Mouse (Mus musculus): ENCODE data around the gene Pira2. TPM values are rescaled to one million over a fixed set of nuclear protein-coding genes. Genes with fewer than 3 reads are reported as not detected.
"Not testable (repeated sequence)": the region's sequence is repeated elsewhere in the genome, so short reads cannot be mapped to it uniquely, and the experiment has no call there.

Pira2 gene
- under 1 TPM; 0.57 to 0.70 TPM for total RNA-seq (2021)
- long read RNA-seq, experiment 1, partial matches to known transcripts: 0 of 1 reads
- long read RNA-seq, experiment 1, other reads (novel, unspliced or antisense): 0 of 1 reads
- long read RNA-seq, experiment 2: 0 reads

- not testable (repeated sequence) for DNase-seq
Measured at GRCm38 (mm10) chr7:3844951-3845350, at the start of gene Pira2. TSS of gene Pira2 (minus strand) at chr7:3845051.

- DNase-seq: not testable (repeated sequence)
Measured at GRCm38 (mm10) chr7:3875032-3875431, 30.2 kb upstream of the Pira2 start.

- DNase-seq: not testable (repeated sequence)
Measured at GRCm38 (mm10) chr7:3837854-3838253, 7.0 kb downstream of the Pira2 start.

DNA sequence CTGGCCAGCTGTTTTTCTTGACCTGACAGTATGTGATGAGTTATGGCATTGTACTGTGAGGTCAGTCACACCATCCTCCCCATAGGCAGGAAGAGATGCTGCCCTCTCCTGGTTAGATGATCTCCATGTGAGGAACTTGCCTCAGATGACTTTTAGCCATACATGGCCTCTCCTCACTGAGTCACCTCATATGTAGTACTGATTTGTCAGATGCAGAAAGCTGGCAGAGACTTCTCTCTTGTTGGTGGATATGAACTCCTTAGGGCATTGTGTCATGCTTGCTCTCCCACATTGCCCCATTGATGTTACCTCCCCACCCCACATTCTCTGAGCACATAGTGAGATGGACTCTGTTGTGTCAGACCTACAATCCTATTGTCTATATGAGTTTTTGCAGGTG lies 14.2 kb downstream of the Pira2 start:
- not testable (repeated sequence) for DNase-seq

DNA sequence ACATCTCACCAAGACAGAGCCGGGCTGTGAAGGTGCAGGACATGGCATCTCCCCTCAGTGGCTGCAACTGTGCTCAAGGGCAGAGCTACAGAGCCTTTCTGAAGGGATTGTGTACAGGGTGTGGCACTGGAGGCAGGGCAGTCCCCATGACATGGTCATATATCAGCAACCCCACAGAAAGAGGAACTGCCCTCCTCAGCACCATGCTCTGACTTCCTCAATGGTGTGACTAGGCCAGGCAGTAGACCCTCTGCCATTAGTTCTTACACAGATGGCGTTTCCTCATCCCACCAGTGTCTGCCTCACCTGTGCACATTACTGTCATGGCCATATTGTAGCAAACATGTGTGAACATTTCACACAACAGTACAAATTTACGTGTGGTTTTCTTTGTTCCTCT lies 19.3 kb downstream of the Pira2 start, which contains the start of gene Gm15448:
Gene Gm15448 (minus strand): TSS at position 89 of the 400 bp plus-strand sequence.
- DNase-seq: not testable (repeated sequence)

- DNase-seq: peak; percentile 13
Measured at GRCm38 (mm10) chr7:3811912-3812311, 32.9 kb downstream of the Pira2 start.

DNA sequence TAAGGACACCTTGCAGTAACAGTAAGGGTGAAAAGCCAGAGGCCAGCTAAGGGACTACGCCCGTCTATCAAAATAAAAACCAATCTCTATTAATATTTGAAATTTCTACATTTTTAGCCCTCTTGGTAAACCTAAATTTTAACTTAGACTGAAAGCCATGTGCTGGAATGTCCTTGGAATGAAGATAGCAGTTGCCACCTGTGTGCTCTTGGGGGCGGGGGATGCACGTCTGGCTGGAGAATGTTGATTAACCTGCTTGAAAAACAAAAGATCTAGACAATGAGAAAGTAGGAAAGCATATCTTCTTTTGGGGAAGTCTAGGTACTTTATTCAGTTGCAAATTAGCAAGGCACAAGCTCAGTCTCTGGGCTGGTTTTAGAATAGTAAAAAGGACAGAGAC lies 41.9 kb downstream of the Pira2 start:
- not testable (repeated sequence) for DNase-seq

- not testable (repeated sequence) for DNase-seq
Measured at GRCm38 (mm10) chr7:3799940-3800339, 44.9 kb downstream of the Pira2 start.

DNA sequence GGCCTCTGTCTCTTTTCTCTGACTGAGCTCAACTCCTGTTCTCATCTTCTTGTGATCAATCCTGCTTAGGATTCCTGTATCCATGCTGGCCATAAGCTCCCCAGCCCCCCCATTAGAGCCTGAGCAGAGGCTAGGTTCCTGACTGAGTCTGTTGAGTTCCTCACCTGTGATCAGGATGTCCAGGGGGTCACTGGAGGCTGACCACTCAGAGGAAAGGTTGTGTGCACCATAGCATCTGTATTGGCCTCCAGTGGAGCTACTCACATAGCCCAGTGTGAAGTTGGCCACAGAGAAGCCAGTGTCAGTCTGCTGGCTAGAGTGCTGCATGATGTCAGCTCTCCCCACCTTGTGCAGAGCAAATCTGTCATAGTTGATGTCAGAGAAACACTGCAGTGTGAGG lies 48.6 kb downstream of the Pira2 start:
- DNase-seq: not testable (repeated sequence)

Other genes starting within 250 kb of the Pira2 start
- under 1 TPM; 0.58 to 0.72 TPM for gene Oscar, start 228.9 kb downstream of the Pira2 start, total RNA-seq (2021)
- 1,000 to 10,000 TPM; 1,038 to 1,129 TPM for gene Ndufa3, start 227.7 kb downstream of the Pira2 start, total RNA-seq (2021)
- 10 to 100 TPM; 24.1 to 26.4 TPM for gene Tfpt, start 215.1 kb downstream of the Pira2 start, total RNA-seq (2021)
- 10 to 100 TPM; 34.5 to 39.4 TPM for gene Prpf31, start 215.1 kb downstream of the Pira2 start, total RNA-seq (2021)
- gene Cnot3, start 199.8 kb downstream of the Pira2 start, total RNA-seq (2021): 10 to 100 TPM; 56.7 to 58.5 TPM
- gene Leng1, start 179.2 kb downstream of the Pira2 start, total RNA-seq (2021): 10 to 100 TPM; 11.9 to 13.2 TPM
- 1 to 10 TPM; 8.6 to 9.2 TPM for gene Tmc4, start 167.5 kb downstream of the Pira2 start, total RNA-seq (2021)
- gene Tsen34, start 152.2 kb downstream of the Pira2 start, total RNA-seq (2021): 100 to 1,000 TPM in 1 of 2 experiments, 10 to 100 TPM in 1; 99.1 to 114 TPM
- 10 to 100 TPM; 48.7 to 59.6 TPM for gene Mboat7, start 151.5 kb downstream of the Pira2 start, total RNA-seq (2021)
- 1,000 to 10,000 TPM; 1,078 to 1,086 TPM for gene Rps9, start 141.1 kb downstream of the Pira2 start, total RNA-seq (2021)
- 1 to 10 TPM; 2.3 to 2.5 TPM for gene Pirb, start 124.7 kb downstream of the Pira2 start, total RNA-seq (2021)
- under 1 TPM; 0.36 to 0.48 TPM for gene Gm15448, start 19.4 kb downstream of the Pira2 start, total RNA-seq (2021)
- under 1 TPM in 1 of 2 experiments, not detected in 1; 0.66 TPM for gene Gm14548, start 53.1 kb upstream of the Pira2 start, total RNA-seq (2021)
- gene Lilra6, start 70.5 kb upstream of the Pira2 start, total RNA-seq (2021): under 1 TPM; 0.42 to 0.45 TPM
- gene Lair1, start 218.2 kb upstream of the Pira2 start, total RNA-seq (2021): 1 to 10 TPM; 1.4 to 2.5 TPM